ENCODE assay signal across 8 mouse cellular contexts in the genomic region with DNA sequence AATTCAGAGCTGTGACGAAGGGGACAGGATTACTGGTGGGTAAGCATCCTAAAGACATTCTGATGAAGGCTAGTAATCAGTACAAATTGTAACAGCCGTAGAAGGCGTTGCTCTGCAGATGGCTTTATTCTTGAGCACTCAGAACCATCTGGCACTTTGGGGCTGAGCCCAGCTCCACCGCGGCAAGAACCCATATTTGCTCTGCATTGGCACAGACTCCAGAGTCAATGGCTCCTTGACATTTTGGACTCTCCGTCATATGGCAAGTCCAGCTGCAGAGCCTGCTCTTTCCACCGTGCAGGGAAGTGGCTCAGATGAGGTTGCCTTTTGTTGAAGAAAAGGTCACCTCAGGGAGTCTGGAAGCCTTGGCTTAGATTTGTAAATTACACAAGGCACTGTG.
DNase-seq lines count a peak whose midpoint lies in the region; ATAC-seq and TF ChIP-seq lines count a peak whose summit lies in the region.

No protein-coding gene starts in this region.

- TF ChIP-seq POLR2A in lung, adult 2 months (IDR thresholded peaks at IDR 0.05; ENCODE audit: borderline replicate concordance, extremely low read depth, low read depth, low read length), result no peak

- H3K4me3 ChIP-seq in lung, adult 2 months (replicated peaks; ENCODE audit: extremely low read depth, low read depth, low read length), result no peak overlapping the region

- DNase-seq in kidney, postnatal 10 days, result peak; percentile 26
- no peak for DNase-seq in kidney, adult 11 months
- DNase-seq in cerebellum, postnatal 14 days, result peak; percentile 93 to 98
- DNase-seq in heart, postnatal 4 days, result peak; percentile 19
- DNase-seq in lung, adult 2 months, result peak; percentile 45
- no peak for DNase-seq in embryo, embryonic 9.5 days (ENCODE audit: extremely low spot score)
- DNase-seq in adipocyte (ENCODE audit: low spot score), result no peak

- no peaks in the 10 kb centered on the region for H3K4me1 ChIP-seq in lung, adult 2 months (ENCODE audit: control insufficient read depth, insufficient read depth, low read length)

- 51% methylated on average over 7 of the region's 7 CpGs for WGBS in lung, adult 2 months

- no peak for TF ChIP-seq CTCF in lung, adult 2 months (IDR thresholded peaks at IDR 0.05; ENCODE audit: insufficient read depth, low read length)

- no peak for ATAC-seq in erythroid progenitor cell, adult 5-6 weeks (replicated peaks; ENCODE audit: low FRiP score, poor library complexity, severe bottlenecking)

Comparison
In these comparisons a context has a peak if more than half of its experiments do, and no peak if none do; other contexts are left out.
1. DNase-seq: peak in kidney, postnatal 10 days (single experiment), cerebellum, postnatal 14 days (2 of 2), heart, postnatal 4 days (single experiment) and lung, adult 2 months (single experiment); none in kidney, adult 11 months (single experiment), embryo, embryonic 9.5 days (single experiment) and adipocyte (single experiment).